Mouse (Mus musculus) heart, adult 2 months (tissue): Measurements from ENCODE around the gene Lingo1.

Source experiments
- CTCF ChIP-seq: fragments of 200-600 bp; IDR thresholded peaks from 2 replicates; pipeline ENCODE4 v1.8.1; 2022; ENCODE audit warnings: antibody characterized with exemption, mild to moderate bottlenecking, moderate library complexity
- EP300 ChIP-seq: fragments of 200-500 bp; IDR thresholded peaks from 2 replicates; pipeline ENCODE4 v1.6.1; 2011; ENCODE audit warnings: low read depth, low read length, control low read depth; ENCODE audit not compliant: insufficient read depth
- POLR2A ChIP-seq: fragments of 200-500 bp; IDR thresholded peaks from 2 replicates; pipeline ENCODE4 v1.6.1; 2011; ENCODE audit warnings: mild to moderate bottlenecking, low read depth, low read length, control low read depth; ENCODE audit not compliant: insufficient read depth

- TF ChIP-seq CTCF: no peak
- TF ChIP-seq POLR2A: no peak
- no peak for TF ChIP-seq EP300
These were observed 114.3 kb downstream of the Lingo1 start for GRCm38 (mm10) chr9:56681950-56682349.
